19 mouse cellular contexts compared by ENCODE assay signal in the genomic region with DNA sequence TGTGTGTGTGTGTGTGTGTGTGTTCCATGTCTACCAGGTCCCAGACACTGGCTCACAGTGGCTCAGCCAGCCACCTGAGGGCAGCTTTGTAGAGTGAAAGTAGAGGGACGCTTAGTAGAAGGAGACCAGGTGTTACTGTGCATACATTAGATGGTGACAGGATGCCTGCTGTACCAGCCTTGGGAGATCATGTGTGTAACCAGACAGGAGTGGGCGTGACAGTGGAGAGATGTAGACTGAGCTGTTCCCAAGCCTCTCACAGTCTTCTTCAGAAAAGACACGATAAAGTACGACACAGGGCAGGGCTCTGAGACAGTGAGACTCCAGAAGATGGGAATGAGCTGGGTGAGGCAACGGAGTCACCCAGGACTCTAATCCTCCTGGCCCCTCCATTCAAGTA. TPM values are rescaled to one million over a fixed set of nuclear protein-coding genes. Genes with fewer than 3 reads are reported as not detected.
A peak's percentile ranks its signal among the peaks of the same experiment; 100 is the strongest.
DNase-seq lines count a peak whose midpoint lies in the region; ATAC-seq lines count a peak whose summit lies in the region.
"Had no signal": no experiment of that assay in that cellular context is flagged by ENCODE, and none has a peak within 500 bp of the region (broad histone marks: within the 10 kb centered on the region; RNA-seq: fewer than 3 reads in every experiment).

No protein-coding gene starts in this region.

- no peak overlapping the region for H3K4me2 ChIP-seq in heart, embryonic 15.5 days
- H3K4me2 ChIP-seq in heart, embryonic 12.5 days = no peak overlapping the region
- H3K4me2 ChIP-seq: hindbrain, embryonic 12.5 days; intestine, embryonic 15.5 days; kidney, embryonic 15.5 days; limb, embryonic 13.5 days; neural tube, embryonic 12.5 days had no signal

- H3K36me3 ChIP-seq in heart, embryonic 15.5 days = no peaks in the 10 kb centered on the region
- no peaks in the 10 kb centered on the region for H3K36me3 ChIP-seq in heart, embryonic 12.5 days
- H3K36me3 ChIP-seq: heart, embryonic 10.5 days; hindbrain, embryonic 12.5 days; intestine, embryonic 15.5 days; kidney, embryonic 15.5 days; limb, embryonic 13.5 days; neural tube, embryonic 12.5 days had no signal

- no peaks in the 10 kb centered on the region for H3K27me3 ChIP-seq in heart, embryonic 15.5 days
- peaks cover 37% of the 10 kb centered on the region for H3K27me3 ChIP-seq in heart, embryonic 12.5 days (replicated peaks)
- H3K27me3 ChIP-seq: hindbrain, embryonic 12.5 days; intestine, embryonic 15.5 days; kidney, embryonic 15.5 days; neural tube, embryonic 12.5 days had no signal

- peaks cover 32% of the 10 kb centered on the region for H3K4me1 ChIP-seq in heart, embryonic 15.5 days (replicated peaks)
- peaks cover 19% of the 10 kb centered on the region for H3K4me1 ChIP-seq in heart, embryonic 12.5 days (replicated peaks)
- H3K4me1 ChIP-seq: intestine, embryonic 15.5 days had no signal

- no peak overlapping the region for H3K4me3 ChIP-seq in heart, embryonic 15.5 days
- H3K4me3 ChIP-seq in heart, embryonic 12.5 days = no peak overlapping the region
- H3K4me3 ChIP-seq: heart, embryonic 10.5 days; hindbrain, embryonic 12.5 days; intestine, embryonic 15.5 days; kidney, embryonic 15.5 days; limb, embryonic 13.5 days; neural tube, embryonic 12.5 days had no signal

- no peaks in the 10 kb centered on the region for H3K9me3 ChIP-seq in heart, embryonic 15.5 days (replicated peaks)
- H3K9me3 ChIP-seq in heart, embryonic 12.5 days (replicated peaks) = no peaks in the 10 kb centered on the region
- H3K9me3 ChIP-seq: heart, embryonic 10.5 days; hindbrain, embryonic 12.5 days; intestine, embryonic 15.5 days; kidney, embryonic 15.5 days; limb, embryonic 13.5 days; neural tube, embryonic 12.5 days had no signal

- ATAC-seq in heart, embryonic 15.5 days (replicated peaks; ENCODE audit: insufficient number of reproducible peaks, insufficient read depth, low FRiP score, low read depth) = no peak; the same call in 1 of the 2 replicates
- no peak for ATAC-seq in heart, embryonic 12.5 days (ENCODE audit: insufficient number of reproducible peaks, low FRiP score)
- ATAC-seq: forebrain, embryonic 16.5 days; intestine, embryonic 15.5 days had no signal

- intact Hi-C loops in left cerebral cortex, postnatal 4 days (cut with DNase I) = no loop called here

- DNase-seq in left cerebral cortex, adult 11 months (ENCODE audit: low spot score) = peak; percentile 50
- DNase-seq in left cerebral cortex, postnatal 4 days = no peak
- DNase-seq in brain, adult 2 months (ENCODE audit: low read depth, low spot score) = peak; percentile 81
- DNase-seq in left cerebral cortex, adult 9 months (ENCODE audit: low spot score in 2 of 2) = peak; percentile 61 to 68
- no peak for DNase-seq in Muller cell, postnatal 12 days (ENCODE audit: inconsistent ontology term)
- DNase-seq: adrenal gland, postnatal 10 days; B cell, adult 2 months; cerebellum, adult 18-20 months; gastrocnemius, postnatal 14 days had no signal

- 0 out of 2 replicates have a peak overlapping the region, but pooled peaks have one; percentile 8 for H3K27ac ChIP-seq in heart, embryonic 15.5 days
- H3K27ac ChIP-seq in heart, embryonic 12.5 days (ENCODE audit: poor library complexity, severe bottlenecking) = no peak overlapping the region
- H3K27ac ChIP-seq: heart, embryonic 10.5 days; hindbrain, embryonic 12.5 days; intestine, embryonic 15.5 days; kidney, embryonic 15.5 days; limb, embryonic 13.5 days; liver, embryonic 14.5 days; neural tube, embryonic 12.5 days had no signal

- no peak overlapping the region for H3K9ac ChIP-seq in heart, embryonic 15.5 days
- H3K9ac ChIP-seq in heart, embryonic 12.5 days = no peak overlapping the region
- H3K9ac ChIP-seq: hindbrain, embryonic 12.5 days; intestine, embryonic 15.5 days; kidney, embryonic 15.5 days; limb, embryonic 13.5 days; liver, embryonic 14.5 days; neural tube, embryonic 12.5 days had no signal

- 69% methylated on average over 5 of the region's 5 CpGs for WGBS in heart, embryonic 15.5 days
- 77% methylated on average over 5 of the region's 5 CpGs for whole genome bisulfite sequencing in heart, embryonic 12.5 days

RNA-seq across cellular contexts. Expression of a gene that starts 54.6 kb away (rescaled TPM):
- 2.4 and 2.9 TPM in 2 replicates for polyA plus RNA-seq in heart, embryonic 15.5 days (2015; fragmentation: Nextera tagmentation; extraction: Ambion mirVana)
- polyA plus RNA-seq in heart, embryonic 12.5 days (2016; fragmentation: Nextera tagmentation; extraction: Ambion mirVana) = 1.1 and 1.5 TPM in 2 replicates
- 1 to 10 TPM; 2.2 to 2.7 TPM for total RNA-seq in left cerebral cortex, postnatal 4 days (2021)

Comparison
In these comparisons a context has a peak if more than half of its experiments do, and no peak if none do; other contexts are left out.
1. DNase-seq: peak in left cerebral cortex, adult 11 months (single experiment), brain, adult 2 months (single experiment) and left cerebral cortex, adult 9 months (2 of 2); none in left cerebral cortex, postnatal 4 days (single experiment) and Muller cell, postnatal 12 days (single experiment).